Mouse (Mus musculus) kidney, embryonic 14.5 days (tissue): ENCODE measurements around the gene Tifa. TPM values are rescaled to one million over a fixed set of nuclear protein-coding genes. Genes with fewer than 3 reads are reported as not detected.

ENCODE experiments used
- ATAC-seq: fragments of 200-750 bp; cut with Nextera tagmentation; 2 replicates; pipeline ENCODE4 v1.8.0; 2017; ENCODE audit warnings: moderate number of reproducible peaks, mild to moderate bottlenecking, moderate TSS enrichment, moderate library complexity; ENCODE audit not compliant: low FRiP score, low TSS enrichment
- H3K27ac ChIP-seq: fragments of 300-500 bp; sonication (generic); 2 replicates; pipeline ENCODE4 v1.5.1; 2014; ENCODE audit warnings: low read depth, mild to moderate bottlenecking, low read length, moderate library complexity, mixed read lengths
- H3K27me3 ChIP-seq: fragments of 300-500 bp; sonication (generic); 2 replicates; pipeline ENCODE4 v1.6.1; 2014; ENCODE audit warnings: mild to moderate bottlenecking, low read length; ENCODE audit not compliant: control insufficient read depth, insufficient read depth
- H3K36me3 ChIP-seq: fragments of 300-500 bp; sonication (generic); 2 replicates; pipeline ENCODE4 v1.6.1; 2014; ENCODE audit warnings: low read length, mixed read lengths; ENCODE audit not compliant: control insufficient read depth, insufficient read depth
- H3K4me1 ChIP-seq: fragments of 300-500 bp; sonication (generic); 2 replicates; pipeline ENCODE4 v1.6.1; 2014; ENCODE audit warnings: low read length, mixed read lengths; ENCODE audit not compliant: control insufficient read depth, insufficient read depth
- H3K4me2 ChIP-seq: fragments of 300-500 bp; sonication (generic); replicated peaks from 2 replicates; pipeline ENCODE4 v1.6.1; 2014; ENCODE audit warnings: low read depth, mild to moderate bottlenecking, low read length
- H3K4me3 ChIP-seq: fragments of 300-500 bp; sonication (generic); 2 replicates; pipeline ENCODE4 v1.5.1; 2014; ENCODE audit warnings: mild to moderate bottlenecking, low read length
- H3K9ac ChIP-seq: fragments of 300-500 bp; sonication (generic); 2 replicates; pipeline ENCODE4 v1.6.1; 2014; ENCODE audit warnings: low read depth, mild to moderate bottlenecking, low read length, moderate library complexity
- H3K9me3 ChIP-seq: fragments of 300-500 bp; sonication (generic); 2 replicates; pipeline ENCODE4 v1.6.1; 2016; ENCODE audit warnings: low read length; ENCODE audit not compliant: control insufficient read depth
- WGBS: fragments of 180-500 bp; shearing (Covaris S2); extraction: QIAGEN DNeasy Blood & Tissue Kit; methylation state at CpG from one replicate; pipeline ENCODE4 v1.1.7; 2014; 5-methylcytosine and 5-hydroxymethylcytosine counted together
- polyA plus RNA-seq: library from polyadenylated mRNA; unstranded; fragments of >200 nt; fragmentation: Nextera tagmentation; extraction: Ambion mirVana; gene quantifications from 2 replicates; pipeline ENCODE4 v1.2.1, GENCODE M21; 2014

Tifa gene
- polyA plus RNA-seq, 1 experiment from 2014 or later = 4.2 TPM

DNA sequence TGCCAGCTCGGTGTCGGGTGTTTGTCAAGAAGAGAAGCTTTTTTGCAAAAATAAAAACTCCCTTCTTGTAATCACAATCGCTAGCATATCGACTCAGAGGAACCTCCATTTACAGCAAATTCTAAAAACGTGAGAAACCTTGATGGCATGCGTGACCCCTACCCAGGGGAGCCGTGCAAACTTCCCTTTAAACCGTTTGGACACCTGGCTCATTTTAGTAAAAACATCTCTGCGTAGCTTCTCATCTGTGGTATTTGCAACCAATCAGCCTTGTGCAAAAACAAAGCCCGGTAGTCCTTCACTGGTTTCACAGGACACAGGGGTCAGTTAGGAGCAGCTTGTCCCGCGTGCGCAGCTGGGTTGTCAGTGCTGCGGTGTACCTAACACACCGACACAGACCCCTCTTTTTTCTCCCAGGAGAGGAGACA is 1.5 kb downstream of the Tifa start:
- H3K27me3 ChIP-seq = peaks cover 21% of the 10 kb centered on the region; the same call in 1 of the 2 replicates
- peak overlapping the region; percentile 46 for H3K4me3 ChIP-seq
- peaks cover 5% of the 10 kb centered on the region; the same call in 1 of the 2 replicates for H3K4me1 ChIP-seq
- no peaks in the 10 kb centered on the region for H3K9me3 ChIP-seq
- no peak overlapping the region for H3K27ac ChIP-seq
- H3K4me2 ChIP-seq = peak overlapping the region; percentile 97
- no peaks in the 10 kb centered on the region for H3K36me3 ChIP-seq
- no peak for ATAC-seq
- peak overlapping the region; percentile 46; the same call in 1 of the 2 replicates for H3K9ac ChIP-seq
- WGBS = under 1% methylated on average over 15 of the region's 15 CpGs

DNA sequence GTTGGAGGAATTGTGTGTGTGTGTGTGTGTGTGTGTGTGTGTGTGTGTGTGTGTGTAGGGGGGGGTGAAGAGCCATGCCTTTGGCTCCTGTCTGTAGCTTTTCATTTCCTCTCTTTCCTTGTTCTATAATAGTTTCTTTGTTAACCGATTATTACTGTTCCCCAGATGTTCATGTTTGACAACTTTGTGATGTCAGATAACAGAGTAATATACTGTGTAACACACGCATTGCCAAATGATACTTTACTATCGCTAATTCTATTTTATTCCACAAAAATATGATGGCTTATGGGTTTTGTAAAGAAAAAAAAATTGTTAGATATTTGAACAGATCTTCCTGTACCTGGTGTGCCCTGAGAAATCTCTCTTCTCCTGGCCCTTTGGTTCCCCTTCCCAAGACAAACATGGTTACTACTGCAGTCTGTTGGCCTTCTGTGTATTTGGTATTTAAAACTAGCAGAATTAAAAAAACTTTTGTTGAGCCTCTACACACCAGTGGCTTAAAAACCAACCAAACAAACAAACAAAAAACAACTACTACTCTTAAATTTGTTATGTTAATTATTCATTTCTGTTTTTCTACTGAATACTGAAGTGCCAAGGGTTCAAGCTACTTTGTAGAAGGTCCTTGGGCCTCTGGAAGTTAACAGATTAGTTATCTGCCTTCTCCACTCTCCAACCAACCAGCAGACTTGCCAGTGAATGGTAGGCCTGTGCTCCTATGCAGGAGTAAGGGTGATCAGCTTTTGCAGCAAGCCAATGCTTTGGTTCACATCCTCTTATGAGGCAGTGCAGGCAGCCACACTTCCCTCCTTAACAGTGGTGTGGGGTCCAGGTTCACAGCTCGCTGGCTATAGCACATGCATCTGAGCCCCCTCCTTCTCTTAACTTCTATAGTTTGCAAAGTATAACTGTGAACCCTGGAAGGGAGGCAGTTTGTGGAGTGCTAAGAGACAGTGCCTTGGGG is 2.3 kb downstream of the Tifa start:
- Histone ChIP-seq H3K4me1 (peaks cover 5% of the 10 kb centered on the region; the same call in 1 of the 2 replicates), H3K9me3 (no peaks in the 10 kb centered on the region), H3K27ac (no peak overlapping the region), H3K36me3 (no peaks in the 10 kb centered on the region), H3K4me2 (peak overlapping the region; percentile 97; the same call in 1 of the 2 replicates), H3K9ac (no peak overlapping the region), H3K4me3 (no peak overlapping the region), H3K27me3 (peaks cover 19% of the 10 kb centered on the region; the same call in 1 of the 2 replicates)
- no peak for ATAC-seq
- 57% methylated on average over 4 of the region's 4 CpGs for WGBS

DNA sequence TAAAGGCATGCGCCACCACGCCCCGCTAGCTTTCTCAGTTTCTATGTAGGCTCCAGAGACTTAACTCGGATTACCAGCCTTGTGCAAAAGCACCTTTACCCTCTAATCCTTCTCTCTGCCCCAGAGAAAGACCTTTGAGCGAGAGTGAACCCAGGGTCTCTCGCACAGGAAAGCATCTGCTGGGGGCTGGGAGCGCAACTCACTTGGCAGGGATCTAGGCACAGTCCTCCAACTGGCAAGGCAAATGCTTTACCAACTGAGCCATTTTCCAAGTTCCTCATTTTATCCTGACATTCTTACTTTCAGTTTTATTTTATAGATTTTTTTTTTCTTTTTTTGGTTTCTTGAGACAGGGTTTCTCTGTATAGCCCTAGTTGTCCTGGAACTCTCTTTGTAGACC is 3.4 kb downstream of the Tifa start:
- Histone ChIP-seq H3K4me1 (peaks cover 5% of the 10 kb centered on the region; the same call in 1 of the 2 replicates), H3K4me3 (no peak overlapping the region), H3K4me2 (no peak overlapping the region), H3K9me3 (no peaks in the 10 kb centered on the region), H3K27ac (no peak overlapping the region), H3K9ac (no peak overlapping the region), H3K36me3 (no peaks in the 10 kb centered on the region), H3K27me3 (peaks cover 16% of the 10 kb centered on the region; the same call in 1 of the 2 replicates)
- 77% methylated on average over 7 of the region's 7 CpGs for WGBS
- no peak for ATAC-seq

- Histone ChIP-seq H3K9ac (no peak overlapping the region), H3K4me2 (no peak overlapping the region), H3K4me3 (no peak overlapping the region), H3K27ac (no peak overlapping the region), H3K36me3 (no peaks in the 10 kb centered on the region), H3K27me3 (no peaks in the 10 kb centered on the region; the same call in 1 of the 2 replicates), H3K9me3 (no peaks in the 10 kb centered on the region), H3K4me1 (no peaks in the 10 kb centered on the region; the same call in 1 of the 2 replicates)
- ATAC-seq = no peak
- 96% methylated on average over 3 of the region's 3 CpGs for WGBS
These were observed 6.2 kb downstream of the Tifa start for GRCm38 (mm10) chr3:127795762-127796161.

GRCm38 (mm10) chr3:127796271-127796670 is 6.7 kb downstream of the Tifa start:
- Histone ChIP-seq H3K4me2 (no peak overlapping the region), H3K27me3 (no peaks in the 10 kb centered on the region; the same call in 1 of the 2 replicates), H3K27ac (no peak overlapping the region), H3K9me3 (no peaks in the 10 kb centered on the region), H3K4me1 (no peaks in the 10 kb centered on the region; the same call in 1 of the 2 replicates), H3K4me3 (no peak overlapping the region), H3K9ac (no peak overlapping the region), H3K36me3 (no peaks in the 10 kb centered on the region)
- WGBS = 97% methylated on average over 7 of the region's 7 CpGs
- no peak for ATAC-seq

DNA sequence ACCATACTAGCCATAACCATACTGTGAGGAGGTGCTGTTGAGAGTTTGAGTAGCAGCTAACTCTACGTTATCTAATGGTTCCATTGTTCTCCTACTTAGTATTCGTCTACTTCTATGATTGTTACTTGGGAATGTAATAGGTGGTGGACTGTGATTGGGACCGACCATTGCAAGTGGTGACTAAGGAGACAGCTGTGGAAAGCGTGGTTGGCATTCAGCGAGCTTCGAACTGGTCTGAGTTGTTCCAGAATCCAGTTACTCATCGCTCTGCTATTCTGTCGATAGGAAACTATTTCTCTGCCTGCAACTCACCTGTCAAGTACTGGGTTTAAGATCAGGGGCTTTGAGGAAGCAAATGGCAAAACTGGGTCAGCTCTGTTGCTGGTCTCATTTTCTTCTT is 11.6 kb downstream of the Tifa start:
- Histone ChIP-seq H3K9ac (no peak overlapping the region), H3K4me3 (no peak overlapping the region), H3K36me3 (no peaks in the 10 kb centered on the region), H3K4me2 (no peak overlapping the region), H3K27me3 (no peaks in the 10 kb centered on the region), H3K9me3 (no peaks in the 10 kb centered on the region), H3K27ac (no peak overlapping the region), H3K4me1 (peaks cover 5% of the 10 kb centered on the region; the same call in 1 of the 2 replicates)
- 93% methylated on average over 8 of the region's 8 CpGs for WGBS
- ATAC-seq = no peak

DNA sequence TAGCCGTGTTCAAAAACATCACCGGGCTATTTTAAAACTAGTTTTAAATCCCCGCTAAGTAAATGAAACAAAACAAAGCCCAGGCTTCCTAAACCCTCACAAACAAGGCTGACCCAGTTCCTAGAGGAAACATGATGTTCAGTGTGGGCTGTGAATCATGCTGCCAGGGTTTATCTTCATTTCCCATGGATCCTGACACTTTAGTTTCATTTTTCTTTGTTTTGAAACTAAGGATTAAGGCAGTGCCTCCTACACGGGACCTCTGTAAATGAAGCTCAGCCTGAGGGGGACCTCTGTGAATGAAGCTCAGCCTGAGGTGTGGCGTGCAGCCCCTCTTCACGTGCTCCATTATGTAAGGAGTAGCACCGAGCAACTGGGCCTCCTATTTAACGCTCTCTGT is 13.2 kb downstream of the Tifa start:
- H3K4me2 ChIP-seq = no peak overlapping the region
- no peak for ATAC-seq

GRCm38 (mm10) chr3:127804439-127804838 is 14.8 kb downstream of the Tifa start:
- Histone ChIP-seq H3K9ac (no peak overlapping the region), H3K4me1 (peaks cover 5% of the 10 kb centered on the region; the same call in 1 of the 2 replicates), H3K27ac (no peak overlapping the region), H3K9me3 (no peaks in the 10 kb centered on the region), H3K36me3 (peaks cover 23% of the 10 kb centered on the region), H3K27me3 (no peaks in the 10 kb centered on the region), H3K4me2 (no peak overlapping the region), H3K4me3 (no peak overlapping the region)
- ATAC-seq = no peak
- 83% methylated on average over 4 of the region's 4 CpGs for WGBS

More for the DNA sequence above, 13.2 kb downstream of the Tifa start:
- H3K27me3 ChIP-seq = no peaks in the 10 kb centered on the region
- H3K9me3 ChIP-seq = no peaks in the 10 kb centered on the region
- H3K27ac ChIP-seq = no peak overlapping the region
- 31% methylated on average over 8 of the region's 8 CpGs for WGBS
- H3K9ac ChIP-seq = no peak overlapping the region
- H3K4me3 ChIP-seq = no peak overlapping the region
- peaks cover 6% of the 10 kb centered on the region for H3K36me3 ChIP-seq
- peaks cover 5% of the 10 kb centered on the region; the same call in 1 of the 2 replicates for H3K4me1 ChIP-seq

- peaks cover 28% of the 10 kb centered on the region for H3K36me3 ChIP-seq
- no peaks in the 10 kb centered on the region for H3K27me3 ChIP-seq
- H3K4me2 ChIP-seq = no peak overlapping the region
- WGBS = 87% methylated on average over 12 of the region's 12 CpGs
- no peak overlapping the region for H3K27ac ChIP-seq
- H3K4me3 ChIP-seq = no peak overlapping the region
- peaks cover 5% of the 10 kb centered on the region; the same call in 1 of the 2 replicates for H3K4me1 ChIP-seq
- H3K9me3 ChIP-seq = no peaks in the 10 kb centered on the region
- no peak overlapping the region for H3K9ac ChIP-seq
- no peak for ATAC-seq
These were observed 15.5 kb downstream of the Tifa start for GRCm38 (mm10) chr3:127805071-127805470.
